Mouse (Mus musculus): Measurements from ENCODE around the gene Aim2. TPM values are rescaled to one million over a fixed set of nuclear protein-coding genes. Genes with fewer than 3 reads are reported as not detected.
A peak's percentile ranks its signal among the peaks of the same experiment; 100 is the strongest.

The Aim2 gene
- total RNA-seq, 2 experiments from 2014 or later, result 3.4 to 5.1 TPM

DNA sequence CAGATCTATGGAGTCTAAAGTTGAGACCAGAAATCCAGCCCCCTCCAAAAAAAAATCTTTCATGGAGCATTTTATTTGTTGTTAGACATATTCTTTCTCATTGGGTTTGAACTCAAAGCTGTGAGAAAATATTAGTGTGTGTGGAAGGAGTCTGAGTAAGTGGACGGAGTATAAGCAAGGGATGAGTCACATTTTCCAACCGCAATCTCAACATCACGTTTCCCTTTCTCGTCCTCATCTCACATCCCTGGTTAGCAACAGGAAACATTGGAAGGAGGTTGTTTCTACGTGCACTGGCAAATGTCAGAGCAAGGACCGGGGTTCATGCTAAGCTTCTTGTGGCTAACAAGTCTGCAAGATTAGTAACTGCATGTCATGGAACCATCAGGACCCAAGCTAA, 41.1 kb downstream of the Aim2 start:
- no peak for DNase-seq

DNA sequence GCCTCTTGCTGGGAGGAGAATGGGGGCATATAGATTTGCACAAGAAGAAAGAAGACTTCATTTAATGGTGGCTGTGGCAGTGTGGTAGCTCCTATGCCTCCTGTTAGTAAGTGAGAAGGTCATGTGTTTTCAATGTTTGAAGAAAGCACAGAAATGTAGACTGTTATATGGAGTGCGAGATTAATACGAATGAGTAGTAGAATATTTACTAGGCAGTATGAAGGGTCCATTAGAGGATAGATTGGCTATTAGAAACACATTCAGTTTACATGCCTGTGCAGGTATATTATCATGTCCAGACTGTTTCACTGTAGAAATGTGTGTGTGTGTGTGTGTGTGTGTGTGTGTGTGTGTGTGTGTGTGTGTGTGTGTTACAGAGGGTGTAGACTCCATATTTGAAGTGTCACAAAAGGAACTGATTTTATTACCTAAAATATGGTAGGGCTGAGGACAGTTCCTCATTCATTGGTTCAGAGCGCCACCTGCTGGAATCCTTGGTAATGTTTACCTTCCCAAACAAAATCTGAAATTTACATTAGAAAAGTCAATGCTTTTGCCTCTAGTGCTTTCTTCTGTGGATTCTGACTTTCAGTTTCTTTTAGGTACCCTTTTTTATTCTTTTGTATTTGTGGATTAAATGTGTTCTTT, 47.8 kb downstream of the Aim2 start:
- DNase-seq, result peak; percentile 81

DNA sequence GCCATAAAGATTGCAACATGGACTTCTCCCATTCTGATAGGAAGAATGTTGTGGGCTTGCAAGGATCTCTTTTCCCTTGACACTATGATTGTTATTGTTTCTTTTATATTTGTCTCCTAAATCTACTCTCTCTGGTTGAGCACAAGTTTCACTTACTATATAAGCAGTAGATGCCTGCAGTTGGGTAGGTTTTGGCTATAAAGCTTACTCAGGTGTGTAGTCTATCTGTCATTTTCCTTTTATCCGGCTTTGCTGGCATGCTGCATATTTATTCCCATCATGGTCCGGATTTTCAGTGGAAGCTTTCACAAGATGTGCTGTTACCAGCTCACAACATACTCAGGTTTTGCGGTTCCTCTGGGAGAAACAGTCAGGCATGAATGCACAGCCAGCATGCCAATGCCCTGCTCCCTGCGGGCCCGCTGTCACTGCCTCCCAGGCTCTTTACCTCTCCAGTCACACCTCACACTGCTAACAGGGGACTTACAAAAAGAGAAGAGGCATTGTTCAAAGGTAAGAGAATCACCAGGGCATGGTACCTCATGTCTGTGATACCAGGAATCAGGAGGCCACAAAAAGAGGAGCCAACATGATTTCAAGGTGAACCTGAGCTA, 54.1 kb downstream of the Aim2 start:
- no peak for DNase-seq

DNA sequence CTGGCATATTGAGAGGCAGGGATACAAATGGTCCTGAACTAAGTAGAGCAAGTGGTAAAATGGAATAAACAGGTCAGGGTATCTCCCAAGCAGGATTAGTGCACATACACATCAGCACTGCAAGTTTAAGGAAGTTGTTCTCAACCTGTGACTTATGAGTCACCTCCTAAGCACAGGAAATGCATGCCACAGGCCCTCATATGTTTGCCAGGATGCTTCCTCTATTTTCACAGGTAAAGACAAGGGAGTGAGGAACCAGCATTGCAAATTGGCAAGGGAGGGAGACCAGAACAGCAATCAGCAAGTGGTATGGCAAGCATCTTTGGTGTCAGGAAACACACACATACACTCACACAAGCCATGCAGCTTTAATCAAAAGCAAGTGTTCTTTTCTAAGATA, 58.4 kb downstream of the Aim2 start:
- DNase-seq, result no peak

DNA sequence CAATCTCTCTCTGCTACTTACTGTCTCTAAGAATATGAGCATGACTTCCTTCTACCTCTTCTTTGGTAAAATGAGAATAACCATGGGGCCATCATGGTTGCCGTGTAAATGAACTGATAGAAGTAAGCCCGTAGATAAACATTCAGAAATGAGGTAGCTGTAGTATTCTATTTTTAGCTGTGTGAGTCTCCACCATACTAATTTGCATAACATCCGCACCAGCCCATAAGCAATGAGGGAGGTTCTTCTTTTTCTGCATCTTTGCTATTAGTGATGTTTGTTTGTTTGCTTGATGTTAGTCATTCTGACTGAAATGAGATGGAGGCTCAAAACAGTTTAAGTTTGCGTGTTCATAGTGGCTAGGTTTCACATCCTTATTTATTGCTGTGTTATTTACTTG, 61.2 kb downstream of the Aim2 start:
- no peak for DNase-seq

DNA sequence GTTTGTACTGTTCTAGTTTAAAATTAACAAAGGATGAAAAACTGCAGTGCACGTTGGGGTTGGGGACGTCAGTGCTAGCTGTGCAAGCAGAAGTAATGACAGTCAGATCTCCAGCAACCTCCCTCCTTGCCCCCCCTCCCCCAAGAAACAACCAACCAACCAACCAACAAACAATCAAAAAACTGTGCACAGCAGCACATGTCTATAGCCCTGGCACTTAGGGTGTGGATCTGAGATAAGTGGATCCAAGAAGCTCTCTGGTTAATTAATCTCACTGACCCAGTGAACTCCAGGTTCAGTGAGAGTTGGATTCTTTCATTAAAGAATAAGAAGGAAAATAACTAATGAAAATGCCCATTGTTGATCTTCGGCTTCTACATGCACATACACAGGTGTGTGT, 64.0 kb downstream of the Aim2 start:
- DNase-seq, result no peak

DNA sequence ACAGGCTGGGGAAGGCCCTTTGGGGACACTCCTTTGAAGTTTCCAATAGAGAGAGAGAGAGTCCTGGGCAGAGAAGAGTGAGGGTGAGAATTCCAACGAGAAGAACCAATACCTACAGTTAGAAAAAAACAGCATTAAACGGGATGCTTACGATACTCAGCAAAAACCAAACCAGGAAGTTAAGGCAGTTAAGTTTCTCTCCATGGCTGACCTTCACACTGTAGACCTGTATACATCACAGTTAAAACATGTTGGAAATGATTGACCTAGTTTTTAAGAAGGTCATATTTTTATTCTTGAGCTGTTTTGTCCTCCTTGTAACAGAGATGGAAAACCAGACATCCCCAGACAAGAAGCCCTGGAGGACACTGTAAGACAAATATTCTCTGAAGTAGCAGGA, 67.8 kb downstream of the Aim2 start:
- DNase-seq, result no peak

DNA sequence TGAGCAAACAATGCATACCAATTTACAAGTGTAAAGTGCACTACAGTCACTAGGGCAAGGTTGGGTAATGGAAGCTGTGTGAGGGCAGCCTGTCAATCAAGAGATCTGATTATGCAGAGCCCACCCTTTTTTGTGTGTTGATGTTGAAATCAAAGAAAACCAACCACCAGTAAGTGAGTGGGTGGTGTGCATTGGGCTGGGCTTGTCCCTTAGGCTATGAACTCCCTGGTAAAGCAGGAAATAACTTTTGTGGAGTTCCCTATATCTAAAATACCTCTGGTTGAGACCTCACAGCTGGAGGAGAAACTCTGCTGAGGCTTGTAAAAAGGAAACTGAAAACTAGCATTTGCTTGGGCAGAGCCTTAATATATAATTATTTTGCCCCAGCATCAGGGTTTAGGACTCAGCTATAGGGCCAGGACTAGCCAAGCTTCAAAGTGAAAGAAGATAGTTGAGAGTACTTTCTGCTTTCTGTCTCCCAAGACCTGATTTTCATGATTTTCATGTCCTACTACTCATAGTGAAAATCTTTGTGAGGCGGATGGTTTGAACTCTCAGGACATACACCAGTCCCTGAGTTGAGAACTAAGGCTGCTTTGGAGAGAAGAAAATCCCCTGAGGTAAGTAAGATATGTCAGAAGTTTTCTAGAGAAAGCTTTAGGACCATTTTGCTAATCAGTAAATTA, 68.4 kb downstream of the Aim2 start:
- no peak for DNase-seq

DNA sequence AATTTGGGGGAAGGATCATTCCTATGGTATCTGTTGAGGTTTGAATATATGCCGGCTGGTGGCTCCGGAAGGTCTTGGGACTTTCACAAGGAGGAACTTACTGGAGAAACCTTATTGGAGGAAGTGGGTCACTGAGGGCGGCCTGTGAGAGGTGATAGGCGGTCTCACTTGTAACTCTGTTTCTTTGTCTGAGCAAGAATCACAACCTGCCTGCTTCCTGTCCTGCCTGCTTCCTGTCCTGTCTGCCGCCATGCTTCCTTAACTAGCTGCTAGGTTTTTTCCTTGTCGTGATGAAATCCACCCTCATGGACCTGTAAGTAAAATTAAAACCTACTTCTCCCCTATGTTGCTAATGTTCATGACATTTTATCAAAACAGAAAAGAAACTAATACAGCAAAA, 69.7 kb downstream of the Aim2 start:
- DNase-seq, result no peak

DNA sequence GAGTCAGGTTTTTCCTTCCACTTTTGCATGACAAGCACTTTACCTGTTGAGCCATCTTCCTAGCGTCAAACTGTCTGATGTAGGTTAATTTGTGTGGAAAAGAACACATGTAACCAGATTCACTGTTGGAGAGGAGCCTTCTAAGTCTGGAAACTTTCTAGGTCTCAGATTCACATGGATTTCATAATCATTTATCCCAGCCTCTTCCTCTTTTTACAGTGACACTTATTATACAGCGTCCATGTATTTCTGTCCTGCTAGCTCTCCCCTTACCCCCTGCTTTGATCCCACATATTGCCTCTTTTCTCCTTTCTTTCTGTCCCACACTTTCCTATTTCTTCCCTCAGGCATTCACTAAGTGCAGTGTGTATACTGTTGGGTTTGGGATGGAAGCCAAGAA, 75.7 kb downstream of the Aim2 start:
- DNase-seq, result no peak

DNA sequence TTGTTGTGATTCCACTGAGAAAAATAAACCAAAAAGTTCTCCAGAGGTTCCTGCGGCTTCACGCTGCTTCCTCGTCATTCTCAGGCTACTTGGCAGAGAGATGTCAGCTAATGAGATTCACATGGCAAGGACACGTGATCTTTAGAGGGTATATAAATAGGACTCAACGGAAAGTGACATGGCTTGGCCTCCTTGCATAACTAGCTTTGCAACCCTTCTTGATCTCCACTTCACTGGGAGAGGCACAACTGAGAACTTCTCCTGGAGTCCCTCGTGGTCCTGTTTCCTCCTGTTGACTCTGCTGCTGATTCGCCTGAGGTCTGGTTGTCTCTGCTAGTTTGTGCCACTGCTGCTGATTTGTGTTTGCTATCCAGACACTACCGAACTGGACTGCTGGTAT, 76.7 kb downstream of the Aim2 start:
- DNase-seq, result no peak

DNA sequence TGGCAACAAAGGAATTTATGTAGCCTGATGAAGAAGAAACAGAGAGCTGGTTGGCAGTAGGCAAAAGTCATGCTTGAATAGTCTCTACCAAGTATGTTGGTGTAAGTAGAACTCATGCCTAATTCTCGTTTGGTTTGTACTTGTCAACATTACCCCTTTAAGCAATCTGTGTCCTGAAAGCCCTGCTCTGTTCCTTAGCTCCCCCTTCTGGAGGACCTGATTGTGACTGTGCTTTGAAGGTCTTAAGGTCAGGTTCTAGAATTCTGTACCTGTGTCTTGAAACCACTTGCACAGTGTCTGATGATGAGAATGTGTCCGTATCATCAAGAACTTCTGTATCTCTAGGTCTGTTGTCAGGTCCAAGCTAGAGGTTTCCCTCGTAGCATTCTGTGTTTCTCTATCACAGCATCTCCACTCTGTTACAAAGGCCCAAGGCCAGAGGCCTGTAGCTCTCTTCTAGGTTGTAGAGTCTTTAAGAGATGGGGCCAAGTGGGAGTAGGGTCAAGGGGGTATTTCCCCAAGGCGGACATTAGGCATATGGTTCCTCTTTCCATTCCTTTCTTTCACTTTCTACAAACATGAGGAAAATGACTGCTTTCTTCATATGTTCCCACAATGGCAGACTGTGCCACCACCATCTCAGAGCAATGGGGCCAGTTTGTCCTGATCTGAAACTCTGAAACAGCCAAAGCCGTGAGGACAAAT, 79.5 kb downstream of the Aim2 start:
- no peak for DNase-seq

DNA sequence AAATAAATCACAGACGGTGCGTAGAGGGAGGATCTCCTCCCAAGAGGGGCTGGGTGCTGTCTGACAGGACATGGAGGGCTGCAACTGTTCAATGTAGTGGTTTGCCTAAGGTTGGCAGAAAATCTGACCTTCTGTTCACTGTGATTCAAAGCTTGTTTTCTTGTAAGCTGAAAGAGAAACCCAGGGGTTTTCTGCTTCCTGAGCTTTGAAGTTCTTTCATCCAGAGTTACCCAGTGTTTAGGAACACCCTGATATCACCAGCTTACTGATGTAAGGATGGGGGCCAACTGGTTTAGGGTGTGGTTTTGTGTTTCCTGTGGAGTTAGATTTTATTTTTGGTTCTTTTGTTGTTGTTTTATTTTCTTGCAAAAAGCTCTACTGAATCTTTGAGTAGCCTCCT, 81.7 kb downstream of the Aim2 start:
- DNase-seq, result no peak

DNA sequence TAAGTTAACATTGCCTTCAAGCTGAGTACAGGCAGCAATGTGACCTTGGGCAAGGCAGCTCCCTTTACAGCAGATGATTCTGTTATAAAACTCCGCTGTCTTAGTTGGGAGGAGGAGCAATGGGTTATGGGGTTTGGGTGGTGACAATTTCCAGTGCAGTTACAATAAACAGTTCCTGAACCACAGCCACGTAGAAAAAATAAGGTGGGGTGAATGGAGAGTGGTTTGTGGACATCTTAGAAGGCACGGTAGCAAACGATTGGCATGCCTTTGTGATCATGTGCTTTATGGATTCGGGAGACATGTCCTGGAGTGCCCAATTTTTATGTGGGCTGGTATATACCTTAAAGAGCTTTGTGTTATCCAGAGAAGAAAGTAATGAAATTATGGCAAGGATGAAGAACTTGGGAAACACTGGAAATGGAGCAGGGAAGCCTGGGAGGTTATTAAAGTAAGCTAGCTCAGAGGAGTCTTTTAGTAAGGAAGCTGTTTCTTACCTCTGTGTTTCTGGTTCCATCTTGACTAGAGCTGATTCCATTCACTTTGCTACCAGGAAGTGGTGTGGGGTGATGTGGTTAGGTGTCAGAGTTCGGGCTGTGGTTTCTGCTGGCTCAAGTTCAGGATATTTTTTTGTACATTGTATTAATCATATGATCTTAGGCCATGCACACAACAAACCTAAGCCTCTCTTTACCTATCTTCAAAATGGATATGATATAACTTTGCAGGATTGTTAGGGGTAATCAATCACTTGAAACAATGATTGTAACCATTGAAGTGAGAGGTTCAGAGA, 86.7 kb downstream of the Aim2 start:
- no peak for DNase-seq

DNA sequence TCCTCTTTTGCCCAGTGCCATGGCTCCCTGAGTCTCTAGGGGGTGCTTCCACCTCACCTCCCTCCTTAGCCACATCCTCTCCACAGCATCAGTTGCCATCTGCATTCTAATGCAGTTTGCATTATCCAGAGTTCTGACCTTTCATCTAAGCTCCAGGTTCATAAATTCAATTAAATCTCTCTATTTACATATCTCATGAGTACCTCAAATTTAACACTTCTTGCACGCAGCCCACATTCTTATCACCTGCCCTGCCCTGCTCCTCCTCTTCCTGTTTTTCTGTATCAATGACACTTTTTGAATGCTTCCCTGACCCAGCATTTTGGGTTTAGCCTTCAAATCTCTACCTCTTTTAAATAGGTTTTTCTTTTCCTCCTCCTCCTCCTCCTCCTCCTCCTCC, 90.0 kb downstream of the Aim2 start:
- no peak for DNase-seq

DNA sequence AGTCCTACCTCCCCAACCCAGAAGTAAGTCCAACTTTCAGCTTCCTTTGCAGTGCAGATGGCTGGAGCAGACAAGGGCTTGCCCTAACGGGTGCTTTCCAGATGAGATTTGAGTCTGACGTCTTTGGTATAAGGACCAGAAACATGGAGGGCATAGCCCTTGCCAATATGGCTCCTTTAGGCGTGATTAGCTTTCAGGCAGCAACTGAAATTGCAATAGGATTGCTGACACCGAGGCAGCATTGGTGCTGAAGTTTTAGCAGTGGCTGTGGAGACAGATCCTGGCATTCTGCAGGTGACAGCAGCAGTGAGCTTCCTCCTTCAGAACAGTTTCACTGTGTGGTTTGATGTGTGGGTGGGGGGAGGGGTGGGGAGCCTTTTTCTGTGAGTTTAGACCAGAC, 90.5 kb downstream of the Aim2 start:
- DNase-seq, result no peak

DNA sequence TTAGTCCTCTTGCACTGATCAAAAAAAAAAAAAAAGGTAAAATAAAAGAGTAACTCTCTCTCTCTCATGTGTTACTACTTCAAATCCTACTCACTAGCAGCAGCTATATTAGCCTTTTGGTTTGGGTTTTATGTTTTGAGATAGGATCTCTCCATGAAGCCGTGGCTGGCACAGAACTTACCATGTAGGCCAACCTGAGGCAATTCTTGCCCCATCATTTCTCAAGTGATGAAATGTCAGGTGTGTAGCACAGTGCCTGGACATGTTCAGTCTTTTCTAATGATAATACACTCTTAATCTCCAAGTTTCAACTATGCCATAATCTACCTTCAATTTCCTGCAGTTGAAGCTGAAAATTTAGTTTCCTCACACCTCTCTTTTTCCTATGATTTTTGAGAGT, 92.4 kb downstream of the Aim2 start:
- DNase-seq, result no peak

DNA sequence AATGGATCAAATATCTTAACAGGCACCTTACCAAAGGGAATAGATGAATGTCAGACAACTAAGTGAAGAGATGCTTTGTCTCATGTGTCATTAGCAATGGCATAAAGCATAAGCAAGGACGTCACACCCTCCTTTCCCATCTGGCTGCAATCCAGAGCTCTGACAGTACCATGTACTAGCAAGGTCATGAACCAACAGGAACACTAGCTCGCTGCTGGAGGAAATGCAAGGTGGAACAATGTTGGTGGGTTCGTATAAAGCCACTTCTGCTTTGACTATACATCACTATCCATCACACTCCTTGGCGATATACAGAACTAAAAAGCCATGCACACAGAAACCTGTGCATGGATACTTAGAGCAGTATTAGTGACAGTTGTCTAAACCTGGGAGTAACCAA, 96.4 kb downstream of the Aim2 start:
- DNase-seq, result peak; percentile 14

DNA sequence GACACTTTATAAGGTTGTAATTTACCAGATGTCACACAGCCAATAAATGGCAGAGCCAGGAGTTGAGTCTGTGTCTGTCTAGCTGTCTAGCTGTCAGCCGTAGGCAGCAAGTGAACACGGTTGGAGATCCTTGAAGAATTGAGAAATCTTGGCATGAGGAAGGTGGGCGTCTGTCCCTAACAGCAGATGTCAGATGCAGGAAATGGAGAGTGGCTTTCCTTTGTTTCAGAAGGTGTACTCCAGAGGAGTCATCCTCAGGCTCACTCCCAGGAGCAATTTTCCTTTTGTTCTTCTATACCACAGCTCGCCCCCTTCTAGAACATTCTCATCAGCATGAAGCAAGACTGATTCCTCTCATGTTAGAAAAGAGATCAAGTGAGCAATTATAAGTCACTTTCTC, 99.9 kb downstream of the Aim2 start:
- DNase-seq, result no peak

DNA sequence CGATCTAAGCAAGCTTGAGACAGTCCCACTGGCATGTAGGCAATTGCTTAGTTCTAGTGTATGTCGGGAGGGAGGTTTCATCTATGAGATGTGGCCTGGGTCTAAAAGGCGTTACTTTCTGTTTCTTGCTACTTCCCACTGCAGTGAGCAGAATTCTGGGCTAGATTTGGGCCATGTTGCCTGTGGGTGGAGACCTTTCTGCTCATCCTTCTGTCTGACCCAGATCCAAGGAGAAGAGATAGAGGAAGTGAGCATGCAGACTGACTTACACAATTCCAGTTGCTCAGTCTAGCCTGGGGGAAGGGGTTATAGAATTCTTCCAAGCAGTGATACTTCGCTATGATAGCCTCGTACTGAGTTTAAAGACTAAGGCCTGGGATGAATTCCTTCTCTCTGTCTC, 101.0 kb downstream of the Aim2 start:
- no peak for DNase-seq

DNA sequence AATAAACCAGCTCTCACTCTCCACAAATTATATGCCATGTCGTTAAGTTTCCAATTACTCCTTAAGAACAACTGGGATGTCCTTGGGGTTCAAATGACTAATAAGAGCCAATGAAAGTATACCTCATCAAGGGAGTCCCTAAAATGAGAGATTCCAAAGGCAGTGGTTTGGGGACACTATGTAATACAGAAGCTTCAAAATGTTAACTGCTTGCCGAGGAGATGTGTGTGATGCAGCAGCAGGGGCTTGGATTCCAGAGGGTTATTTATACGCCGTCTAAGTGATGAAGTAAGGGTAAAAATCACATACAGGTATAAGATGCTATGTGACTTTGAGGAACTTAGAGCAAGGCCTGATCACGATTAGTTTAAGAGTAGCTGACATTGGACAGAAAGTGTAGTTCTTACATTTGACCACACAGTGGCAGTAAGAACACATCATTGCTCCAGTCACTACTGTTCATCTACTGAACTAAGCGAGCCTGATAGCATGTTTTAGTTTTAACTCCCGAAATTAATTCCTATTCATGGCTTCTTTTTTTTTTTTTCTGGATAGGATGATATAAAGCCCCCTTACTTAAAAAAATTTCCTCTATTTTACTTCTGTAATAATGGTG, 105.6 kb downstream of the Aim2 start:
- peak; percentile 30 for DNase-seq

DNA sequence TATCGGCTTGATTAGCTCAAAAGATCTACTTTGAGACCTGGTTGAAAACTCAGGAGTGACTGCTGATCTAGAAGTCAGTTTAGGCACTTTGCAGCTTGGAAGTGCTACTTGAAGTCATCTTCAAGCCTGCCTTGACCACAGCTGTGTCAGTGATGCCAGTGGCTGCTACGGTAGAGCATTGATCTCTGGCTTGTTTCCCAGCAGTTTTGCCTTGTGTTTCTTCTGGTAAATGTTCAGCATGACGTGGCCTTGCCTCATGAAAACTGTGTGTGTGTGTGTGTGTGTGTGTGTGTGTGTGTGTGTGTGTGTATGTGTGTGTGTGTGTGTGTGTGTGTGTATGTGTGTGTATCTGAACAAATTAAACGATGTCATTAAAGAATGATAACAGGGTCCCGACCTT, 106.1 kb downstream of the Aim2 start:
- DNase-seq, result no peak

All from adrenal gland, postnatal 10 days (tissue).